Mouse (Mus musculus) olfactory bulb, adult 2 months (tissue): ENCODE data around the gene Ank3. TPM values are rescaled to one million over a fixed set of nuclear protein-coding genes. Genes with fewer than 3 reads are reported as not detected.

ENCODE experiments used
- H3K27ac ChIP-seq: fragments of 200-500 bp; 2 replicates; pipeline ENCODE4 v1.5.1; 2012; ENCODE audit warnings: low read depth, low read length; ENCODE audit not compliant: insufficient read depth
- H3K4me1 ChIP-seq: fragments of 200-500 bp; 2 replicates; pipeline ENCODE4 v1.6.1; 2012; ENCODE audit warnings: low read length; ENCODE audit not compliant: control insufficient read depth, insufficient read depth
- H3K4me3 ChIP-seq: fragments of 200-500 bp; 2 replicates; pipeline ENCODE4 v1.5.1; 2012; ENCODE audit warnings: mild to moderate bottlenecking, low read depth, low read length, moderate library complexity; ENCODE audit not compliant: insufficient read depth
- CTCF ChIP-seq: fragments of 200-500 bp; IDR thresholded peaks from 2 replicates; pipeline ENCODE4 v1.5.1; 2012; ENCODE audit warnings: low read depth, mild to moderate bottlenecking, low read length, moderate library complexity; ENCODE audit not compliant: insufficient read depth
- POLR2A ChIP-seq: fragments of 200-500 bp; IDR thresholded peaks from 2 replicates; pipeline ENCODE4 v1.6.1; 2012; ENCODE audit warnings: mild to moderate bottlenecking, low read depth, low read length, moderate library complexity; ENCODE audit not compliant: insufficient read depth
- WGBS: fragments of 180-500 bp; shearing (Covaris S2); methylation state at CpG from one replicate; pipeline ENCODE4 v1.1.7; 2018; 5-methylcytosine and 5-hydroxymethylcytosine counted together
- polyA plus RNA-seq: library from polyadenylated mRNA; stranded (reverse); fragments of >200 nt; gene quantifications from 2 replicates; pipeline ENCODE4 v1.2.4, GENCODE M21; 2012; ENCODE audit warnings: low replicate concordance; ENCODE audit not compliant: missing spikeins, insufficient read depth, insufficient read length

The Ank3 gene
- polyA plus RNA-seq, 1 experiment, result 212 TPM

GRCm38 (mm10) chr10:69544653-69545052, 146.1 kb downstream of the Ank3 start:
- Histone ChIP-seq H3K4me1 (0 out of 2 replicates have a peak, but pooled peaks cover 3% of the 10 kb centered on the region), H3K27ac (no peak overlapping the region), H3K4me3 (no peak overlapping the region)
- 62% methylated on average over 7 of the region's 7 CpGs for WGBS
- TF ChIP-seq POLR2A (no peak), CTCF (no peak)

DNA sequence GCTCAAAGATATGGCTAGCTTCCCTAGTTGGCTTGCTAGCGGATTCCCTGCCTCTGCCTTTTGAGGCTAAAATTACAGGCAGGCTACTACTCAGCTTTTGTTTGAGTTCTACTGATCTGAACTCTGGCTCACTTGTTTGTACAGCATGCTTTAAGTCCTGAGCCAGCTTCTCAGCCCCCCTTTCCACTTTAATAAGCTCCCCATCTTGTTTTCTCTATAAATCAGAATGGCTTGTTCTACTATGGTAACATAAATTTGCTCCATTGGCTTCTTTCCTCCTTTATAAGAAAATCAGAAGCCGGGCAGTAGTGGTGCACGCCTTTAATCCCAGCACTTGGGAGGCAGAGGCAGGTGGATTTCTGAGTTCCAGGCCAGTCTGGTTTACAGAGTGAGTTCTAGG, 147.4 kb downstream of the Ank3 start:
- Histone ChIP-seq H3K27ac (no peak overlapping the region), H3K4me1 (0 out of 2 replicates have a peak, but pooled peaks cover 3% of the 10 kb centered on the region), H3K4me3 (no peak overlapping the region)
- TF ChIP-seq CTCF (no peak), POLR2A (no peak)
- WGBS, result 72% methylated on average over 3 of the region's 3 CpGs

DNA sequence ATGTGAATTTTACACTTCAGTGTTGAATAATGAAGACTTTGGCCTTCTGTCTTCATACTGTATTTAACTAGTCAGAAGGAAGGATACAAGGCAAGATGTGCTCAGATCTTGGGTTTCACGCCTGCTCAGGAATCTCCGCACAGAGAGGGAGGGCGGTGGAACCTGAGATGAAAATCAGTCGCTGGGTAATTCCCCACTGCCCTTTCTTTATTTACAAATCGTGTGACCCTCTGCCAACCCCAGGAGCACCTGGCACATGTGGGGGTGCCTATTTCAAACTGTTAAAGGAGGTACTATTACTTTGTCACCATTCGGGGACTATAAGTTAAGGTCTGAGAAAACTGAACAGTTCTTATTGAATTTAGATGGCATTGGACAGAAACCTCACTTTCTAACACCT, 148.1 kb downstream of the Ank3 start:
- TF ChIP-seq CTCF (no peak), POLR2A (no peak)
- 80% methylated on average over 6 of the region's 6 CpGs for WGBS
- Histone ChIP-seq H3K4me1 (0 out of 2 replicates have a peak, but pooled peaks cover 3% of the 10 kb centered on the region), H3K27ac (no peak overlapping the region), H3K4me3 (no peak overlapping the region)

- H3K27ac ChIP-seq, result no peak overlapping the region
- TF ChIP-seq POLR2A (no peak), CTCF (no peak)
- H3K4me1 ChIP-seq, result no peaks in the 10 kb centered on the region
- H3K4me3 ChIP-seq, result no peak overlapping the region
- 94% methylated on average over 3 of the region's 3 CpGs for WGBS
These were observed 150.2 kb downstream of the Ank3 start for GRCm38 (mm10) chr10:69548771-69549170.

GRCm38 (mm10) chr10:69549221-69549620, 150.6 kb downstream of the Ank3 start:
- Histone ChIP-seq H3K27ac (no peak overlapping the region), H3K4me1 (no peaks in the 10 kb centered on the region), H3K4me3 (no peak overlapping the region)
- TF ChIP-seq POLR2A, result no peak
- no peak for TF ChIP-seq CTCF
- 95% methylated on average over 4 of the region's 4 CpGs for WGBS

DNA sequence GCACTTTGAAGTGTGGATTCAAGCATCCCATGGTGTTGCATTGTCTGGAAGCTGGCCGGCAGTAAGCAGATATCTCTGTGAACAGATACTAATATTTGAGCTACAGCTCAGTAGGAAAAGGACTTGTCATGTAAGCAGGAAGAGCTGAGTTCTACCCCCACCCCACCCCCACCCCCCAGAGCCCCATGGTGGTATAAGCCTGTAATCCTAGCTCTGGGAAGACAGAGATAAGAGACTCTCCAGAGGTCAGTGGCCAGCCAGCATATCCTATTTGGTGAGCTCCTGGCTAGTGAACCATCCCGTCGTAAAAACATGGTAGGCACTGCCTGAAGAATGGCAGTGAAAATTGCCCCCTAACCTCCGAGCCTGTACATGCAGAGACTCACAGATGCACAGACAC, 152.3 kb downstream of the Ank3 start:
- Histone ChIP-seq H3K4me1 (no peaks in the 10 kb centered on the region), H3K27ac (no peak overlapping the region), H3K4me3 (no peak overlapping the region)
- TF ChIP-seq CTCF (no peak), POLR2A (no peak)
- 82% methylated on average over 4 of the region's 4 CpGs for WGBS

GRCm38 (mm10) chr10:69553091-69553490, 154.5 kb downstream of the Ank3 start:
- no peak overlapping the region for H3K27ac ChIP-seq
- H3K4me1 ChIP-seq, result peaks cover 3% of the 10 kb centered on the region
- H3K4me3 ChIP-seq, result no peak overlapping the region
- TF ChIP-seq CTCF (no peak), POLR2A (no peak)
- WGBS, result 45% methylated on average over 1 of the region's 1 CpGs

DNA sequence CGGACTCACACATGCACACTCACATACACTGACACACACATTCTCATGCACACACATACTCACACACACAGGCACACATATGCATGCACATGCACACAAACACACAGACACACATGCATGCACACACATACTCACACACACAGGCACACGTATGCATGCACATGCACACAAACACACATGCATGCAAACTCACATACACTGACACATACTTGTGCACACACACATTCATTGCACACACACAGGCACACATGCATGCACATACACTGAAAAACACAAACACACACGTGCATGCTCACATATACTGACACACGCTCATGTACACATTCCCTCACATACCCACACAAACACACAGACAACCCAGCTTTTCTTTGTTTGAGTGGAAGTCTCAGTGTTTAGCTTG, 157.0 kb downstream of the Ank3 start:
- WGBS, result 94% methylated on average over 4 of the region's 4 CpGs
- H3K4me3 ChIP-seq, result no peak overlapping the region
- H3K27ac ChIP-seq, result no peak overlapping the region
- TF ChIP-seq CTCF (no peak), POLR2A (no peak)
- H3K4me1 ChIP-seq, result peaks cover 3% of the 10 kb centered on the region

DNA sequence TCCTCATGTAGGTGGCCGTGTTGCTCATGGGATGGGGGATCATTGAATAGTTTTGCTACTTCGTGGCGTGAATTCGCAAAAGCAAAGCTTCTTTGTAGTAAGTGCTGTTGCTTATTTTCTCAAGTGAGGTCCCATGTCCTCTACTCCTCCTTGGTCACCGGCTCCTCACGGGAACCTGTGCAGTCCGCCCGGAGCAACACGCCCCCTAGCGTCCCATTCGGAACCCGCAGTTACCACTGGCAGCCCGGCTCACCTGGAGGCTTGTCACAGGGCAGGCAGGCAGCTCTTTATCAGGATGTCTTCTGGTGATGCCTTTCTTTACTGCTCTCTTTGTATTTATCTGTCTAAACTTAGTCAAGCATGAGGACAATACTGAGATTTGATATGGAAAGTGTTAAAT, 157.7 kb downstream of the Ank3 start:
- WGBS, result 24% methylated on average over 13 of the region's 13 CpGs

DNA sequence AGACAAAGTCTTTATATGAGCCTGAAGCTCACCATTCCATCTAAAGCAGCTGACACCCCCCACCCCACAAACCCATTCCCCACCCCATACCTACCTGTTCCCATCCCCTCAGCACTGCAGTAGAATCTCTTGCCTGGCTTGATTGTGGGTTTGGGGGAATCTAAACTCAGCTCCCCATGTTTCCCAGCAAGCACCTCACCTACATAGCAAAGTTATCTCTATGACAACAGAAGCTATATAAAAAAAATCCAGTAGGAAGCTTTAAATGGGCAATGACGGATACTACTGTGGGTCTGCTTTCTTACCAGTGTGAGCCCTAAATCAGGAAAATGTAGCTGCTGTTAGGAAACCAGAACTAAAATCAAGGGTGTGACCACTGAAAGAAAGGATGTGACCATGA, 161.7 kb downstream of the Ank3 start:
- no peak overlapping the region for H3K27ac ChIP-seq
- peaks cover 10% of the 10 kb centered on the region for H3K4me1 ChIP-seq
- TF ChIP-seq CTCF (no peak), POLR2A (no peak)
- WGBS, result 48% methylated on average over 1 of the region's 1 CpGs
- no peak overlapping the region for H3K4me3 ChIP-seq

More for the DNA sequence above, 157.7 kb downstream of the Ank3 start:
- Histone ChIP-seq H3K4me3 (no peak overlapping the region), H3K4me1 (peaks cover 3% of the 10 kb centered on the region), H3K27ac (no peak overlapping the region)
- TF ChIP-seq CTCF (peak; percentile 55; the same call in 1 of the 2 replicates), POLR2A (no peak)
